32 mouse cellular contexts compared by ENCODE assay signal in the genomic region with DNA sequence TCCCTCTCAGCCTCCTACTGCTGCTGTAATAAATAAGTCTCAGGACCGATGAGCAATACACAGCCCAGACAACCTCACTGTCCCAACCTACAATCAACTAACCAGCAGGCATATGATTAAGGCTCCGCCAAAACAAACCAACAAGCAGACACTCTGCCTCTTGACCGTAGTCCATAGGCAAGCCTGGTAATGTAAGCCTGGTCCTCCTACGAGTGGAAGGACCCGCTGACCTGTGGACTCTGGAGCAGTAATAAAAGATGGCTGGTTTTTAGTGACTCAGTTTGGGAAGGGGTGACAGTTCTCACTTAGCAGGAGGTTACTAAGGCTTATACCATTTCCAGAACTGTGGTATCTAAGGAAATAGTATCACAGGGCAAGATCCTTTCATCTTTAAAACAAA. TPM values are rescaled to one million over a fixed set of nuclear protein-coding genes. Genes with fewer than 3 reads are reported as not detected.
DNase-seq lines count a peak whose midpoint lies in the region; ATAC-seq and TF ChIP-seq lines count a peak whose summit lies in the region.
"Had no signal": no experiment of that assay in that cellular context is flagged by ENCODE, and none has a peak within 500 bp of the region (broad histone marks: within the 10 kb centered on the region; RNA-seq: fewer than 3 reads in every experiment).

No protein-coding gene starts in this region.

- no peak overlapping the region for H3K4me2 ChIP-seq in kidney, postnatal 0 days (ENCODE audit: low read length)
- no peak overlapping the region for H3K4me2 ChIP-seq in intestine, embryonic 15.5 days (replicated peaks)
- no peak overlapping the region for H3K4me2 ChIP-seq in intestine, postnatal 0 days (replicated peaks; ENCODE audit: low read depth)
- H3K4me2 ChIP-seq: embryonic facial prominence, embryonic 13.5 days; forebrain, embryonic 12.5 days; forebrain, embryonic 15.5 days; heart, embryonic 13.5 days; hindbrain, embryonic 14.5 days had no signal

- DNase-seq in kidney, adult 2 months: peak; percentile 45
- DNase-seq in kidney, postnatal 10 days: no peak
- DNase-seq in kidney, postnatal 0 days (ENCODE audit: low spot score): peak; percentile 31
- DNase-seq in kidney, postnatal 4 days: no peak
- DNase-seq in layer of hippocampus, adult 9-10 months (ENCODE audit: low spot score): no peak
- no peak for DNase-seq in B cell, adult 2 months
- DNase-seq: adrenal gland, adult 2 months; adrenal gland, postnatal 14 days; cerebellum, adult 11-12 months; cerebellum, adult 8-10 months; cerebellum, postnatal 10 days; cerebellum, postnatal 36 days; embryo, embryonic 11 days; gastrocnemius, postnatal 10 days; gastrocnemius, postnatal 36 days; heart, adult 2 months; heart, postnatal 14 days; heart, postnatal 4 days had no signal

- no peak overlapping the region for H3K27ac ChIP-seq in kidney, adult 2 months (ENCODE audit: insufficient read depth, low read depth, low read length)
- no peak overlapping the region for H3K27ac ChIP-seq in kidney, postnatal 0 days
- no peak overlapping the region for H3K27ac ChIP-seq in intestine, embryonic 15.5 days
- no peak overlapping the region for H3K27ac ChIP-seq in intestine, postnatal 0 days (ENCODE audit: low read depth, low read length)
- H3K27ac ChIP-seq: embryonic facial prominence, embryonic 10.5 days; embryonic facial prominence, embryonic 13.5 days; forebrain, embryonic 12.5 days; forebrain, embryonic 15.5 days; heart, adult 2 months; heart, embryonic 10.5 days; heart, embryonic 13.5 days; hindbrain, embryonic 14.5 days had no signal

- H3K9me3 ChIP-seq in kidney, postnatal 0 days (replicated peaks; ENCODE audit: low read length): no peaks in the 10 kb centered on the region
- no peaks in the 10 kb centered on the region for H3K9me3 ChIP-seq in intestine, embryonic 15.5 days
- no peaks in the 10 kb centered on the region for H3K9me3 ChIP-seq in intestine, postnatal 0 days (ENCODE audit: control insufficient read depth)
- H3K9me3 ChIP-seq: embryonic facial prominence, embryonic 10.5 days; embryonic facial prominence, embryonic 13.5 days; forebrain, embryonic 12.5 days; forebrain, embryonic 15.5 days; heart, embryonic 10.5 days; heart, embryonic 13.5 days had no signal

- H3K9ac ChIP-seq in kidney, postnatal 0 days (ENCODE audit: low read depth, low read length): no peak overlapping the region
- H3K9ac ChIP-seq in intestine, embryonic 15.5 days: no peak overlapping the region
- no peak overlapping the region for H3K9ac ChIP-seq in intestine, postnatal 0 days (ENCODE audit: low read depth, low read length)
- H3K9ac ChIP-seq: embryonic facial prominence, embryonic 13.5 days; forebrain, embryonic 12.5 days; forebrain, embryonic 15.5 days; heart, embryonic 13.5 days; hindbrain, embryonic 14.5 days had no signal

- peak; percentile 66 for ATAC-seq in kidney, postnatal 0 days (replicated peaks; ENCODE audit: low FRiP score, low read depth)
- ATAC-seq in intestine, embryonic 15.5 days: peak; percentile 71
- peak; percentile 85 for ATAC-seq in intestine, postnatal 0 days
- ATAC-seq: CD4-positive, CD25-positive, alpha-beta regulatory T cell, adult 4 months; forebrain, embryonic 15.5 days had no signal

- H3K27me3 ChIP-seq in kidney, adult 2 months (replicated peaks; ENCODE audit: control insufficient read depth, insufficient read depth, low read length): no peaks in the 10 kb centered on the region
- H3K27me3 ChIP-seq in kidney, postnatal 0 days (ENCODE audit: insufficient read depth, low read length): no peaks in the 10 kb centered on the region
- H3K27me3 ChIP-seq in intestine, embryonic 15.5 days (replicated peaks): no peaks in the 10 kb centered on the region
- H3K27me3 ChIP-seq in intestine, postnatal 0 days (replicated peaks; ENCODE audit: control insufficient read depth, insufficient read depth, low read length): no peaks in the 10 kb centered on the region
- H3K27me3 ChIP-seq: embryonic facial prominence, embryonic 13.5 days; forebrain, embryonic 12.5 days; forebrain, embryonic 15.5 days; heart, embryonic 13.5 days had no signal

- peaks cover 3% of the 10 kb centered on the region; the same call in 1 of the 2 replicates for H3K4me1 ChIP-seq in kidney, adult 2 months (ENCODE audit: control insufficient read depth, insufficient read depth, low read length)
- no peaks in the 10 kb centered on the region for H3K4me1 ChIP-seq in kidney, postnatal 0 days (replicated peaks; ENCODE audit: insufficient read depth, low read length)
- H3K4me1 ChIP-seq in intestine, embryonic 15.5 days (replicated peaks): no peaks in the 10 kb centered on the region
- no peaks in the 10 kb centered on the region for H3K4me1 ChIP-seq in intestine, postnatal 0 days (replicated peaks; ENCODE audit: control insufficient read depth, insufficient read depth, low read length)

- no peaks in the 10 kb centered on the region for H3K36me3 ChIP-seq in kidney, adult 2 months (ENCODE audit: control insufficient read depth, insufficient read depth, low read length)
- H3K36me3 ChIP-seq in kidney, postnatal 0 days (ENCODE audit: insufficient read depth, low read length): no peaks in the 10 kb centered on the region
- H3K36me3 ChIP-seq in intestine, embryonic 15.5 days: no peaks in the 10 kb centered on the region
- no peaks in the 10 kb centered on the region for H3K36me3 ChIP-seq in intestine, postnatal 0 days (ENCODE audit: control insufficient read depth, insufficient read depth)
- H3K36me3 ChIP-seq: embryonic facial prominence, embryonic 10.5 days; embryonic facial prominence, embryonic 13.5 days; forebrain, embryonic 12.5 days; forebrain, embryonic 15.5 days; heart, embryonic 10.5 days; heart, embryonic 13.5 days had no signal

- no peak for TF ChIP-seq CTCF in kidney, adult 2 months (conservative IDR thresholded peaks at IDR 0.05; ENCODE audit: insufficient read depth, insufficient read length, low read depth, low read length)
- no peak for TF ChIP-seq CTCF in kidney, postnatal 0 days (IDR thresholded peaks at IDR 0.05; ENCODE audit: low read depth)
- no peak for TF ChIP-seq CTCF in intestine, postnatal 0 days (IDR thresholded peaks at IDR 0.05; ENCODE audit: low read depth)

- no peak overlapping the region for H3K4me3 ChIP-seq in kidney, adult 2 months (ENCODE audit: insufficient read depth, low read depth, low read length)
- no peak overlapping the region for H3K4me3 ChIP-seq in kidney, postnatal 0 days (replicated peaks; ENCODE audit: low read depth, low read length)
- H3K4me3 ChIP-seq in intestine, embryonic 15.5 days (replicated peaks): no peak overlapping the region
- no peak overlapping the region for H3K4me3 ChIP-seq in intestine, postnatal 0 days (ENCODE audit: low read depth, low read length)
- H3K4me3 ChIP-seq: embryonic facial prominence, embryonic 10.5 days; embryonic facial prominence, embryonic 13.5 days; erythroblast, embryonic 14.5 days; forebrain, embryonic 12.5 days; forebrain, embryonic 15.5 days; heart, adult 2 months; heart, embryonic 10.5 days; heart, embryonic 13.5 days had no signal

- WGBS in kidney, adult 2 months: 61% methylated on average over 5 of the region's 5 CpGs
- WGBS in kidney, postnatal 0 days: 34% methylated on average over 5 of the region's 5 CpGs
- WGBS in intestine, embryonic 15.5 days: 45% methylated on average over 5 of the region's 5 CpGs
- WGBS in intestine, postnatal 0 days: 37% methylated on average over 5 of the region's 5 CpGs

- TF ChIP-seq POLR2A in kidney, adult 2 months (IDR thresholded peaks at IDR 0.05; ENCODE audit: low read depth, low read length): no peak

RNA-seq across cellular contexts. Expression of a gene that starts 53.4 kb away (rescaled TPM):
- not detected in 2 replicates for polyA plus RNA-seq in kidney, adult 2 months (2012; rRNA removed)
- 0.28 and 0.41 TPM in 2 replicates for polyA plus RNA-seq in kidney, postnatal 0 days (2015; fragmentation: Nextera tagmentation; extraction: Ambion mirVana)
- polyA plus RNA-seq in intestine, embryonic 15.5 days (2015; fragmentation: Nextera tagmentation; extraction: Ambion mirVana): not detected in 2 replicates
- polyA plus RNA-seq in intestine, postnatal 0 days (2015; fragmentation: Nextera tagmentation; extraction: Ambion mirVana): not detected in 2 replicates
- polyA plus RNA-seq: adrenal gland, adult 2 months; C2C12; CD4-positive, CD25-positive, alpha-beta regulatory T cell, adult 4 months; cortical plate, adult 2 months; embryonic facial prominence, embryonic 10.5 days; erythroblast, embryonic 14.5 days; forebrain, embryonic 12.5 days; forebrain, embryonic 15.5 days; heart, adult 2 months; heart, embryonic 10.5 days; heart, embryonic 13.5 days; heart, embryonic 16.5 days; hindbrain, embryonic 14.5 days had no signal

RNA-seq across cellular contexts. Expression of a gene that starts 59.5 kb away (rescaled TPM):
- polyA plus RNA-seq in kidney, adult 2 months (2012; rRNA removed): 0.13 and 0.19 TPM in 2 replicates
- 0.92 and 1.1 TPM in 2 replicates for polyA plus RNA-seq in kidney, postnatal 0 days (2015; fragmentation: Nextera tagmentation; extraction: Ambion mirVana)
- 0.24 TPM in 1 of 2 replicates, not detected in the other for polyA plus RNA-seq in intestine, embryonic 15.5 days (2015; fragmentation: Nextera tagmentation; extraction: Ambion mirVana)
- polyA plus RNA-seq in intestine, postnatal 0 days (2015; fragmentation: Nextera tagmentation; extraction: Ambion mirVana): not detected in 2 replicates
- polyA plus RNA-seq: adrenal gland, adult 2 months; C2C12; CD4-positive, CD25-positive, alpha-beta regulatory T cell, adult 4 months; cortical plate, adult 2 months; embryonic facial prominence, embryonic 10.5 days; embryonic facial prominence, embryonic 13.5 days; forebrain, embryonic 12.5 days; forebrain, embryonic 15.5 days; heart, adult 2 months; heart, embryonic 13.5 days; heart, embryonic 16.5 days; hindbrain, embryonic 14.5 days had no signal

Comparison
In these comparisons a context has a peak if more than half of its experiments do, and no peak if none do; other contexts are left out.
1. DNase-seq: peak in kidney, adult 2 months (single experiment) and kidney, postnatal 0 days (single experiment); none in kidney, postnatal 10 days (single experiment), kidney, postnatal 4 days (0 of 2), layer of hippocampus, adult 9-10 months (single experiment) and B cell, adult 2 months (0 of 2).
2. Peak in every context shown above with its lines, with median percentiles within 50 percentile points of each other: ATAC-seq.